Mouse (Mus musculus) hindbrain, embryonic 13.5 days (tissue): ENCODE results near the gene Ccdc18. TPM values are rescaled to one million over a fixed set of nuclear protein-coding genes. Genes with fewer than 3 reads are reported as not detected.
"Not testable (repeated sequence)": the region's sequence is repeated elsewhere in the genome, so short reads cannot be mapped to it uniquely, and the experiment has no call there.

Source experiments
- ATAC-seq: fragments of 200-750 bp; cut with Nextera tagmentation; 2 replicates; pipeline ENCODE4 v1.8.0; 2017; ENCODE audit warnings: moderate TSS enrichment; ENCODE audit not compliant: low FRiP score
- H3K27ac ChIP-seq: fragments of 300-500 bp; sonication (generic); 2 replicates; pipeline ENCODE4 v1.5.1; 2015; ENCODE audit warnings: inconsistent platforms, mild to moderate bottlenecking, moderate library complexity
- H3K27me3 ChIP-seq: fragments of 300-500 bp; sonication (generic); 2 replicates; pipeline ENCODE4 v1.6.1; 2015; ENCODE audit warnings: mild to moderate bottlenecking, inconsistent platforms
- H3K36me3 ChIP-seq: fragments of 300-500 bp; sonication (generic); 2 replicates; pipeline ENCODE4 v1.6.1; 2015; ENCODE audit warnings: mild to moderate bottlenecking, inconsistent platforms
- H3K4me1 ChIP-seq: fragments of 300-500 bp; sonication (generic); replicated peaks from 2 replicates; pipeline ENCODE4 v1.6.1; 2015; ENCODE audit warnings: inconsistent platforms
- H3K4me2 ChIP-seq: fragments of 300-500 bp; sonication (generic); 2 replicates; pipeline ENCODE4 v1.6.1; 2015; ENCODE audit warnings: inconsistent platforms, mild to moderate bottlenecking, moderate library complexity
- H3K4me3 ChIP-seq: fragments of 300-500 bp; sonication (generic); 2 replicates; pipeline ENCODE4 v1.5.1; 2015; ENCODE audit warnings: mild to moderate bottlenecking, inconsistent platforms
- H3K9ac ChIP-seq: fragments of 300-500 bp; sonication (generic); 2 replicates; pipeline ENCODE4 v1.6.1; 2015; ENCODE audit warnings: mild to moderate bottlenecking, inconsistent platforms
- H3K9me3 ChIP-seq: fragments of 300-500 bp; sonication (generic); 2 replicates; pipeline ENCODE4 v1.6.1; 2016; ENCODE audit warnings: inconsistent platforms
- WGBS: fragments of 180-500 bp; shearing (Covaris S2); methylation state at CpG from one replicate; pipeline ENCODE4 v1.1.7; 2015; 5-methylcytosine and 5-hydroxymethylcytosine counted together
- polyA plus RNA-seq: library from polyadenylated mRNA; unstranded; fragments of >200 nt; fragmentation: Nextera tagmentation; extraction: Ambion mirVana; gene quantifications from 2 replicates; pipeline ENCODE4 v1.2.1, GENCODE M21; 2015

The Ccdc18 gene
- polyA plus RNA-seq, 1 experiment from 2014 or later, result 3.2 TPM

- Histone ChIP-seq H3K4me3 (peak within 1 kb of the TSS; percentile 65), H3K27me3 (no peaks in the 10 kb centered on the region), H3K9me3 (no peaks in the 10 kb centered on the region), H3K36me3 (peaks cover 4% of the 10 kb centered on the region; the same call in 1 of the 2 replicates), H3K4me2 (peak within 1 kb of the TSS; percentile 95), H3K9ac (peak within 1 kb of the TSS; percentile 97), H3K27ac (peak within 1 kb of the TSS; percentile 94), H3K4me1 (peaks cover 39% of the 10 kb centered on the region)
- ATAC-seq, result peak; percentile 99
- 6% methylated on average over 47 of the region's 55 CpGs for WGBS
These were observed 135.7 kb downstream of the Ccdc18 start, which contains the start of gene Dr1 for GRCm38 (mm10) chr5:108268127-108269062. Dr1 (plus strand) TSS chr5:108268897.

DNA sequence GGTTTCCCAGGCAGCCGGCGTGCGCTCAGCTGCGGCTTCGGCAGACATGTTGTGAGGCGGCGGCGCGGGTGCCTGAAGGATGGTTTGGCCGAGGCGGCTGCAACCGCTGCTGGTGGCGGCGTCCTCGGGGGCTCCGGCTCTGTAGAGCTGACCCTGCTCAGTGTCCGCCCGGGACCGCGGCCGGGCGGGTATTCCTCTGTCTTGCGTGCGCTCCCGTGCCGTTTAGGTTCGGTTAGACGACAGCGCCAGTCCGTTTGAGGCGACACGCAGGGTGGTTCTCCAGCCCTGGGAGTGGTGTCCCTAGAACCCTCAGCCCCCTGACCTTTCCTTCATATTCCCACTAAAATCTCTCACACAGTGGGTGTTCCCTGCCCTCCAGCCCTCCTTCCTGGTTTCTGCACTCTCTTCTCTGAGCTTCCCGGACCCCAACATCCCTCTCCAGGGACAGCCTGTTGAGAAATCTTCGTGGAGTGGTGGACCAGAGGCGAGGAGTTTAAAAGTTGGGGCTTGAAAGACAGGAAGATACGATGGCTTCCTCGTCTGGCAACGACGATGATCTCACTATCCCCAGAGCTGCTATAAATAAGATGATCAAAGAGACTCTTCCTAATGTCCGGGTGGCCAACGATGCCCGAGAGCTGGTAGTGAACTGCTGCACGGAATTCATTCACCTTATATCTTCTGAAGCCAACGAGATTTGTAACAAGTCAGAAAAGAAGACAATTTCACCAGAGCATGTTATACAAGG, 136.6 kb downstream of the Ccdc18 start:
- under 1% methylated on average over 44 of the region's 44 CpGs for WGBS
- Histone ChIP-seq H3K4me3 (peak overlapping the region; percentile 65), H3K4me2 (peak overlapping the region; percentile 95), H3K36me3 (peaks cover 4% of the 10 kb centered on the region; the same call in 1 of the 2 replicates), H3K9me3 (no peaks in the 10 kb centered on the region), H3K9ac (peak overlapping the region; percentile 97), H3K4me1 (peaks cover 44% of the 10 kb centered on the region), H3K27ac (peak overlapping the region; percentile 94), H3K27me3 (no peaks in the 10 kb centered on the region)
- peak; percentile 82; the same call in 1 of the 2 replicates for ATAC-seq

GRCm38 (mm10) chr5:108269811-108270151, 137.1 kb downstream of the Ccdc18 start:
- 20% methylated on average over 7 of the region's 7 CpGs for whole genome bisulfite sequencing
- Histone ChIP-seq H3K4me2 (peak overlapping the region; percentile 95), H3K9ac (peak overlapping the region; percentile 97), H3K27me3 (no peaks in the 10 kb centered on the region), H3K4me1 (peaks cover 45% of the 10 kb centered on the region), H3K4me3 (peak overlapping the region; percentile 65), H3K9me3 (no peaks in the 10 kb centered on the region), H3K27ac (peak overlapping the region; percentile 94; the same call in 1 of the 2 replicates), H3K36me3 (peaks cover 4% of the 10 kb centered on the region; the same call in 1 of the 2 replicates)
- no peak for ATAC-seq

- Histone ChIP-seq H3K27me3 (no peaks in the 10 kb centered on the region), H3K4me1 (peaks cover 45% of the 10 kb centered on the region), H3K9ac (peak overlapping the region; percentile 97), H3K36me3 (peaks cover 4% of the 10 kb centered on the region; the same call in 1 of the 2 replicates), H3K27ac (no peak overlapping the region), H3K9me3 (no peaks in the 10 kb centered on the region), H3K4me2 (peak overlapping the region; percentile 95), H3K4me3 (peak overlapping the region; percentile 65)
- 48% methylated on average over 9 of the region's 9 CpGs for WGBS
- no peak for ATAC-seq
These were observed 137.7 kb downstream of the Ccdc18 start for GRCm38 (mm10) chr5:108270415-108270814.

GRCm38 (mm10) chr5:108271345-108271744, 138.7 kb downstream of the Ccdc18 start:
- not testable (repeated sequence) for H3K9ac ChIP-seq, H3K36me3 ChIP-seq, H3K9me3 ChIP-seq, H3K27me3 ChIP-seq, H3K27ac ChIP-seq, ATAC-seq
- H3K4me1 ChIP-seq, result peaks cover 45% of the 10 kb centered on the region
- 97% methylated on average over 6 of the region's 6 CpGs for WGBS
- H3K4me3 ChIP-seq, result peak overlapping the region; percentile 19
- H3K4me2 ChIP-seq, result peak overlapping the region; percentile 95

Other genes starting within 250 kb of the Ccdc18 start
- 62.5 and 68.2 TPM in 2 replicates for gene Rpl5, start 232.4 kb upstream of the Ccdc18 start, polyA plus RNA-seq
- 44.6 and 49.3 TPM in 2 replicates for gene Fam69a, start 145.8 kb upstream of the Ccdc18 start, polyA plus RNA-seq
- gene Mtf2, start 67.2 kb upstream of the Ccdc18 start, polyA plus RNA-seq, result 119 and 124 TPM in 2 replicates
- gene Tmed5, start 255 bp upstream of the Ccdc18 start, polyA plus RNA-seq, result 24.7 and 26.7 TPM in 2 replicates
- 40.5 and 41.8 TPM in 2 replicates for gene Dr1, start 136.0 kb downstream of the Ccdc18 start, polyA plus RNA-seq
- gene Pigg, start 179.7 kb downstream of the Ccdc18 start, polyA plus RNA-seq, result 5.4 and 5.9 TPM in 2 replicates
- gene Gm42517, start 235.0 kb downstream of the Ccdc18 start, polyA plus RNA-seq, result 0.78 and 1.4 TPM in 2 replicates